Mouse (Mus musculus): ENCODE measurements around the gene Pfn2.

- no peak for TF ChIP-seq CTCF (IDR thresholded peaks at IDR 0.05; ENCODE audit: low read depth)
- TF ChIP-seq EP300 (IDR thresholded peaks at IDR 0.05; ENCODE audit: low read depth), result no peak
Measured at GRCm38 (mm10) chr3:57847760-57848185, at the start of gene Pfn2.
